Mouse (Mus musculus) liver, embryonic 14.5 days (tissue): ENCODE data around the gene Mc1r.

Experiments
- CTCF ChIP-seq: IDR thresholded peaks from 2 replicates; pipeline ENCODE4 v1.5.1; 2016; ENCODE audit warnings: antibody characterized with exemption, low read depth, control low read depth
- EP300 ChIP-seq: IDR thresholded peaks from 2 replicates; pipeline ENCODE4 v1.6.1; 2016; ENCODE audit warnings: antibody characterized with exemption, low read depth

- no peak for TF ChIP-seq CTCF
- no peak for TF ChIP-seq EP300
Measured at GRCm38 (mm10) chr8:123421325-123421724, 14.4 kb downstream of the Mc1r start.
